Mouse (Mus musculus) cortical plate, adult 2 months (tissue): ENCODE measurements around the gene Fam173a.

Experiments used
- CTCF ChIP-seq: fragments of 200-500 bp; IDR thresholded peaks from 2 replicates; pipeline ENCODE4 v1.5.1; 2011; ENCODE audit warnings: mild to moderate bottlenecking, control low read depth, low read length; ENCODE audit not compliant: insufficient read depth; ENCODE audit errors: extremely low read depth
- POLR2A ChIP-seq: fragments of 200-500 bp; IDR thresholded peaks from 2 replicates; pipeline ENCODE4 v1.6.1; 2011; ENCODE audit warnings: mild to moderate bottlenecking, low read length, control low read depth; ENCODE audit not compliant: insufficient read depth; ENCODE audit errors: extremely low read depth

DNA sequence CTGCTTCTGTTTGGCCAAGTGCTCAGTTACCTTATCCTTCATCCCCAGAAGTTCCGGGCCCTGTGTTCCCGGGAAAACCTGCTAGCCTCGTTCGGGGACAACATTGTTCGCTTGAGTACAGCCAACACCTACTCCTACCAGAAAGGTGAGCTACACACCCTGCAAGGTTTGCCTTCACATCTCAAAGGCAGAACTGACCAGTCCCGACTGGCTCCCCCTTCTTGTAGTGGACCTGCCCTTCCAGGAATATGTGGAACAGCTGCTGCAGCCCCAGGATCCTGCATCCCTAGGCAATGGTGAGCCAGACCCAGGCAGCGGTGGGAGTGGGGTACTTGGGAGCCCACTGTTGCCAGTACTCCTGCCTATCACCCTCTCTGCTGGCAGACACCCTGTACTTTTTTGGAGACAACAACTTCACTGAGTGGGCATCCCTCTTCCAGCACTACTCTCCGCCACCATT is 36.9 kb upstream of the Fam173a start:
- no peak for TF ChIP-seq CTCF
- TF ChIP-seq POLR2A, result no peak
